Mouse (Mus musculus): ENCODE results near the gene Ahnak2. TPM values are rescaled to one million over a fixed set of nuclear protein-coding genes. Genes with fewer than 3 reads are reported as not detected.

Ahnak2 gene
- polyA plus RNA-seq, 1 experiment from 2014 or later, result 9.4 TPM

DNA sequence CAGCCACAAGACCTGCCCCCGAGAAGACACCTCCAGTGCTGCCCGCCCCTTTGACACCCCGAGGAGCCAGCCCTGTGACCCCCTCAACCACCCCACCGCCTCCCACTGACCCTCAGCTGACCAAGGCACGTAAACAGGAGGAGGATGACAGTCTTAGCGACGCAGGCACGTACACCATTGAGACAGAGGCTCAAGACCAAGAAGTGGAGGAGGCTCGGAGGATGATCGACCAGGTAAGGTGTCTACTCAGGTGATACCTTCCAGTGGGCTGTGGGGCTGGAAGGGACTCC, 65.9 kb downstream of the Ahnak2 start:
- H3K4me1 ChIP-seq, result no peaks in the 10 kb centered on the region
- no peaks in the 10 kb centered on the region for H3K9me3 ChIP-seq
- WGBS, result 86% methylated on average over 10 of the region's 10 CpGs
- H3K9ac ChIP-seq, result no peak overlapping the region
- H3K4me3 ChIP-seq, result no peak overlapping the region
- no peak overlapping the region for H3K4me2 ChIP-seq
- H3K27ac ChIP-seq, result no peak overlapping the region
- H3K27me3 ChIP-seq, result no peaks in the 10 kb centered on the region
- no peak for ATAC-seq (ENCODE audit: insufficient number of reproducible peaks, low FRiP score, low TSS enrichment, low read depth)
- peaks cover 95% of the 10 kb centered on the region for H3K36me3 ChIP-seq

DNA sequence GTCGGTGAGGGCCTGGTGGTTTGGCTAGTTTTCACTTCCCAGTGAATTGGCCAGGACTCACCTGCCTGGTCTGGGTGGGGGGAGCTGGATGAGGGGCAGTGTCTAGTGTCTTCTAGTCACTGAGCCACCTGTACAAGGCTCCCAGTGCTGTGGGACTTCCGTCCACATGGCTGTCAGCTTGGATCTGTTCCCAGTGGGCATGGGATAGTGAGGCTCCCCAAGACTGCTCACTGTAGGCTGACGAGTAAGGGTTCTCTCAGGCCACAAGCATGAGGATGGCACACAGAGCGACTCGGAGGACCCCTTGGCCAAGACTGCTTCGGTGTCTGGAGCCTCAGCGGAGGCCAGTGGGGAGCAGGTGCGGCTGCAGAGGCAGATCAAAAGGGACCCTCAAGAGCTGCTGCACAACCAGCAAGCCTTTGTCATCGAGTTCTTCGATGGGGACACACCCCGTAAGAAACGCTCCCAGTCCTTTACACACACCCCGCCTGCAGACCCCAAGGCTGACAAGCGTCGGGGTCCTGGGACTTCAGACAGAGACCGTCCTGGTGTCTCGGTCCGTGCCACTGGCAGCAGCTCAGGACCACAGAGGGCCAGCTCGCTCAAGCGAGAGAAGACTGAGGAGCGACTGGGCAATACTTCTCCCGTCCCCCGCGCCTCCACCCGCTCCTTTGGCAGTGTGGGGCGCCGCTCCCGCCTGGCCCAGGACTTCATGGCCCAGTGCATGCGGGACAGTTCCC, 66.4 kb downstream of the Ahnak2 start:
- H3K36me3 ChIP-seq, result peaks cover 99% of the 10 kb centered on the region
- H3K4me1 ChIP-seq, result no peaks in the 10 kb centered on the region; the same call in 1 of the 2 replicates
- 90% methylated on average over 29 of the region's 29 CpGs for WGBS
- no peak overlapping the region for H3K4me2 ChIP-seq
- H3K9ac ChIP-seq, result no peak overlapping the region
- ATAC-seq (ENCODE audit: insufficient number of reproducible peaks, low FRiP score, low TSS enrichment, low read depth), result no peak
- H3K27ac ChIP-seq, result no peak overlapping the region
- H3K9me3 ChIP-seq, result no peaks in the 10 kb centered on the region
- no peak overlapping the region for H3K4me3 ChIP-seq
- H3K27me3 ChIP-seq, result no peaks in the 10 kb centered on the region

DNA sequence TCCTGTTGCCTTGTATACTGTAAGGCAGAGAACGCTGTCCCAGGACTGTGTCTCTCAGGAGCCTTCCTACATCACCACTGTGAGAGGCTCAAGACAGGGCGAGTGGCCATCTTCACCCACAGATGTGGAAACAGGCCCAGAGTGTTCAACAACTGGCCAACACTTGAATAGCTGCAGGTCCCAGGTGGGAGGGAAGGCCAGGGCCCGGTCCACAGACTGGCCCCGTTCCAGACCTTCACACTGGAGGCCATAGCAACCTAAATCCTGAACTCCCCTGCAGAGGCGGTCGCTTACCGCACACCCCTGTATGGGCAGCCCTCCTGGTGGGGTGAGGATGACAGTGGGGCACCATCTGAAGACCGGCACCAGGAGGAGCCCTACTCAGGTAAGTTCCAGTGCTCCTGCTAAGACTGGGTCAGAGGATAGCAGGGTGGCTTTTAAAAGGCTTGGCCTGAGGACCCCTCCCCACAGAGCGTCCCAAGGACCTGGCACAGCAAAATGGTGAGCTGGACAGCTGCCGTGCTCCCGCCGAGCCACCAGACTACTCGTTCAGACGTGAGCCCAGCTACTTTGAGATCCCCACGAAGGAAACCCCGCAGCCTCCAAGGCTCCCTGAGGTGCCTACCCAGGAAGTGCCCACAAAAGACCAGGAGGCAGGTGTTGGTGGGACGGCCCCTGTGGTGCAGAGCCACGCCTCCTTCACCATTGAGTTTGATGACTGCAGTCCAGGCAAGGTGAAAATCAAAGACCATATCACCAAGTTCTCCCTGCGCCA, 67.4 kb downstream of the Ahnak2 start:
- H3K27ac ChIP-seq, result no peak overlapping the region
- H3K36me3 ChIP-seq, result peaks cover 99% of the 10 kb centered on the region
- ATAC-seq (ENCODE audit: insufficient number of reproducible peaks, low FRiP score, low TSS enrichment, low read depth), result no peak
- no peaks in the 10 kb centered on the region for H3K9me3 ChIP-seq
- H3K4me2 ChIP-seq, result no peak overlapping the region
- 85% methylated on average over 19 of the region's 19 CpGs for WGBS
- peaks cover 3% of the 10 kb centered on the region; the same call in 1 of the 2 replicates for H3K4me1 ChIP-seq
- no peak overlapping the region for H3K4me3 ChIP-seq
- H3K9ac ChIP-seq, result no peak overlapping the region
- no peaks in the 10 kb centered on the region for H3K27me3 ChIP-seq

DNA sequence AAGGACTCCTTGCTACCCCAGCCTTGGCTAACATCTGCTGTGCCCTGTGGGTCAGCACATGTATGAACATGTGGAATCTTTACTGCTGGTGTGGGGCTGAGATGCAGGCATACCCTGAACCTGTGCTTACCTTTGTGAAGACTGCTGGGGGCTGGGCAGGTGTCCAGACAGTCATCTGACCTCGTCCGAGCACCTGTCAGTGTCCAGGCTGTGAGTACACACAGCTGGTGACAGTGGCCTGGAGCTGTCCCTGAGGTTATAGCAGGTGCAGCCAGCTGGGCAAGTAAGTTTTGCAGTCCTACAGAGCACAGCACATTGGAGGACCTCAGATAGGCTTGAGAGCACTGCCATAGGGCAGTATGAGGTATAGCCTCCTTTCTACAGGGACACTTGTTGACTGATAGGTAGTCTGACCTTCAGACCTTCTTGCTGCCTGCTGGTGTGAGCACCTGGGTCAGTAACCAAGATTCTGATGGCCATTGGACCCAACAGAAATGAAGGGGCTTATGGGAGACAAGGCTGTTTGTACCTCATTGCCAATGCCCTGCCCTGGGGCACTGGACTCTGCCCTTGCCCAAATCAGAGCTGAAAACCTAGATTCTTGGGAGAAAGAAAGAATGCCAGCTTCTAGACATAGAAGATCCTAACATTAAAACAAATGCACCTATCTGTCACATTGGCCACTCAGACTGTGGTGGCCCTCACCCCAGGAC, 68.2 kb downstream of the Ahnak2 start:
- Histone ChIP-seq H3K4me3 (no peak overlapping the region), H3K9ac (no peak overlapping the region), H3K27ac (no peak overlapping the region), H3K27me3 (no peaks in the 10 kb centered on the region), H3K9me3 (no peaks in the 10 kb centered on the region), H3K36me3 (peaks cover 98% of the 10 kb centered on the region), H3K4me2 (no peak overlapping the region), H3K4me1 (peaks cover 3% of the 10 kb centered on the region; the same call in 1 of the 2 replicates)
- WGBS, result 65% methylated on average over 2 of the region's 2 CpGs
- ATAC-seq (ENCODE audit: insufficient number of reproducible peaks, low FRiP score, low TSS enrichment, low read depth), result no peak

DNA sequence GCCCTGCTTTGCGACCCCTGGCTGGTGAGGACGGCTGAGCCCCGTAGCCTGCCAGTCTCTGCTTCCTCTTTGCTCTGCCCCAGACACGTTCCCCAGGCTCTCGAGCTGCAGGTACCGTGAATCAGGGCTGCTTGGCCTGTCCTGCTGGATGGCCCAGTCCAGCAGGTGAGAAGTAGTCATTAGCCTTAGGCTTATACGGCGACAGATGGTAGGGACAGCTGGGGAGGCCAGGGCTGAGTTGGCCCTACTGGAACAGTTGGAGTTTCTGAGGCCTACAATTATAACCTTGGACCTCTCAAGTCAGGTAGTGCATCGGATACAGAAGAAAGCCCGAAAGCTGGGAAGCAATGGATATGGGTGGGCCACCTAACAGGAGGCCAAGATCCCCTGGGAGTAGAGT, 69.9 kb downstream of the Ahnak2 start:
- H3K4me3 ChIP-seq, result no peak overlapping the region
- peaks cover 88% of the 10 kb centered on the region for H3K36me3 ChIP-seq
- H3K27ac ChIP-seq, result no peak overlapping the region
- H3K4me1 ChIP-seq, result peaks cover 10% of the 10 kb centered on the region
- H3K4me2 ChIP-seq, result no peak overlapping the region
- H3K27me3 ChIP-seq, result no peaks in the 10 kb centered on the region
- ATAC-seq (ENCODE audit: insufficient number of reproducible peaks, low FRiP score, low TSS enrichment, low read depth), result no peak
- H3K9ac ChIP-seq, result no peak overlapping the region
- H3K9me3 ChIP-seq, result no peaks in the 10 kb centered on the region
- WGBS, result 67% methylated on average over 10 of the region's 10 CpGs

DNA sequence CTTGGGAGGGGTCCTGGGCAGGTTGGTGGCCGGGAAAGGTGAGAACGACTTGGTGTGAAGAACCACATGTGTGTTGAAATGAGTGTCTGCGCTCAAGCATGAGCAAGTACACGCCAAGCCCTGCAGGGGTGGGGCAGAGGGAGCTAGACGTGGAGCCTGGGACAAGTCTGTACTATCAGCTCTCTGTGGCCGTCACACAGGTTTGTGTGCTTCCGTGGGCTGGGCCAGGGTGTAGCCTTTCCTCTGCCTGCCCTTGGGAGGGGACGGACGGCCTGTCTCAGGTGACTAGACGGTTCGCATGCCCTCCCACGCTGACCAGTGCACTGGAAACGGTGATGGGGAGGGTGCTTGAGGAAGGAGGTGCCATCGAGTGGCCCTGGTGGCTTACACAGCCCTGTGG, 71.6 kb downstream of the Ahnak2 start:
- Histone ChIP-seq H3K27ac (peak overlapping the region; percentile 47; the same call in 1 of the 2 replicates), H3K36me3 (peaks cover 79% of the 10 kb centered on the region), H3K4me3 (no peak overlapping the region), H3K9ac (no peak overlapping the region), H3K4me1 (peaks cover 18% of the 10 kb centered on the region), H3K9me3 (no peaks in the 10 kb centered on the region), H3K4me2 (no peak overlapping the region), H3K27me3 (no peaks in the 10 kb centered on the region)
- WGBS, result 76% methylated on average over 14 of the region's 14 CpGs
- no peak for ATAC-seq (ENCODE audit: insufficient number of reproducible peaks, low FRiP score, low TSS enrichment, low read depth)

DNA sequence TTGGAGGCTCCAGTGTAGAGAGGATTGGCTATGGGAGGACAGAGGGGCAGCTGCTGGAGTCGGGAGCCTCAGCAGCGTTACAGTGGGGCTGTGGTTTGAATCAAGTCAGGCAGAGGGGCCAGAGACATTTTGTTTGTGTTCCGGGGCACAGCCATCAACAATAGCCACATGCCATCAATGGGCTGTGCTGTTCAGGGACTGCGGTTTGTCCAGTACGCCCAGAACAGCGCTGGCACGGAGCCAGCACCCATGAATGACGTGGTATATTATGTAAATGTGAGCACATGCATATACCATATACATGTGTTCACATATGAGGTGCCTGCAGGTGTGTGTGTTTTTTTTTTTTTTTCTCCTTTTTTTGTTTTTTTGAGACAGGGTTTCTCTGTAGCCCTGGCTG, 74.7 kb downstream of the Ahnak2 start:
- peaks cover 40% of the 10 kb centered on the region for H3K4me1 ChIP-seq
- H3K4me3 ChIP-seq, result no peak overlapping the region
- no peak overlapping the region for H3K27ac ChIP-seq
- no peak overlapping the region for H3K9ac ChIP-seq
- H3K36me3 ChIP-seq, result peaks cover 58% of the 10 kb centered on the region
- H3K9me3 ChIP-seq, result no peaks in the 10 kb centered on the region
- no peaks in the 10 kb centered on the region for H3K27me3 ChIP-seq
- no peak for ATAC-seq (ENCODE audit: insufficient number of reproducible peaks, low FRiP score, low TSS enrichment, low read depth)
- H3K4me2 ChIP-seq, result no peak overlapping the region
- 76% methylated on average over 8 of the region's 8 CpGs for WGBS

DNA sequence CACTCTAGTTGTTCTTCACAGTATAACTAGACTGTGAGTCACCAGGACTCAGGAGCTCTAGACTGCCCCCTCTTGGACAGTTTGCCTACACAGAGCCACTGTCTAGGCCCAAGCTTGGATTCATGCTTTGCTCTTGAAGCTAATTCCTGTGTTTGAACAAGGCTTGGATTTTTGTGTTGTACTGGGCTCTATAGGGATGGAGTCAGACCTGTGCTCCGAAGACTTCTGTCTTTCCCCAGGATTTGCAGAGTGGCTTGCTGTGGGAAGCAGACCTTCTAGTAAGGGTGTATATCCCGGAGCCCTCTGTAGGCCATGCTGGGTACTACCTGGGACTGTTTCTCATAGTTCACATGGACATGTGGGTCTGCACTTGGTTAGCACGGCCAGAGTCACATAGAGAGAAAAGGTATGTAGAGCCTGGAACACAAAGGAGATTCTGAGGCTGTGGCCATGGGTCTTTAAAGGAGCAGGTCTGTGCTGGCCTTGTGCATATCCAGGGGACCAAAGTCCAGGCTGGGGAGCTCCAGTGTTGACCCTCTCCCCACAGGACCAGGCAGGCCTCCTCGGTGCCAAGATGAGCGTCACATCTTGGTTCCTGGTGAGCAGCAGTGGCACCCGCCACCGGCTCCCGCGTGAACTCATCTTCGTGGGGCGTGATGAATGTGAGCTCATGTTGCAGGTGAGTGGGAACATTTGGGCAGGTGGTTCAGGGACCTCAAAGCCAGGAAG, 78.2 kb downstream of the Ahnak2 start:
- peaks cover 51% of the 10 kb centered on the region for H3K4me1 ChIP-seq
- no peaks in the 10 kb centered on the region for H3K27me3 ChIP-seq
- peaks cover 24% of the 10 kb centered on the region for H3K36me3 ChIP-seq
- H3K9ac ChIP-seq, result no peak overlapping the region
- no peak overlapping the region for H3K4me3 ChIP-seq
- H3K9me3 ChIP-seq, result no peaks in the 10 kb centered on the region
- H3K4me2 ChIP-seq, result no peak overlapping the region
- ATAC-seq (ENCODE audit: insufficient number of reproducible peaks, low FRiP score, low TSS enrichment, low read depth), result no peak
- H3K27ac ChIP-seq, result no peak overlapping the region
- WGBS, result 74% methylated on average over 11 of the region's 11 CpGs

DNA sequence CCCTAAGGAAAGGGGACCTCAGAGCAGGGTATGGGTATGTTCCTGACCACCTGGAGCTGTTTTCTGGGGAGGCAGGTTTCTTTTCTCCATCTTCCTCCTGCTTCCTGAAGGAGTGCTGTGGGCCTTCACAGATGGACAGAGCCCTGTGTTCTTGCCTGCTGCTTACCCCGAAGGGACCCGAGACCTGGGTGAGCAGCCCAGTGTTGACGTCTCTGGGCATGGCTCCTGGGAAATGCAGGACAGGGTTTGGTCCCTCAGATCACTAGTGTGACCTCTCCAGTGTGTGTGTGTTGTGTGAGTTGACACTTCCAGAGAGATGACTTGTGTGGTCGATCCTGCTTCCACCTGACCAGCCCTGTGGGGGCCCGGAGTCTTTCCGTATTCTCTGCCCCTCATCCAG, 79.0 kb downstream of the Ahnak2 start:
- peak overlapping the region; percentile 90 for H3K4me2 ChIP-seq
- no peaks in the 10 kb centered on the region for H3K9me3 ChIP-seq
- H3K27ac ChIP-seq, result 0 out of 2 replicates have a peak overlapping the region, but pooled peaks have one; percentile 84
- H3K4me1 ChIP-seq, result peaks cover 49% of the 10 kb centered on the region
- peak overlapping the region; percentile 91 for H3K4me3 ChIP-seq
- 86% methylated on average over 6 of the region's 6 CpGs for WGBS
- peaks cover 21% of the 10 kb centered on the region for H3K36me3 ChIP-seq
- H3K27me3 ChIP-seq, result no peaks in the 10 kb centered on the region
- no peak for ATAC-seq (ENCODE audit: insufficient number of reproducible peaks, low FRiP score, low TSS enrichment, low read depth)
- peak overlapping the region; percentile 72; the same call in 1 of the 2 replicates for H3K9ac ChIP-seq

DNA sequence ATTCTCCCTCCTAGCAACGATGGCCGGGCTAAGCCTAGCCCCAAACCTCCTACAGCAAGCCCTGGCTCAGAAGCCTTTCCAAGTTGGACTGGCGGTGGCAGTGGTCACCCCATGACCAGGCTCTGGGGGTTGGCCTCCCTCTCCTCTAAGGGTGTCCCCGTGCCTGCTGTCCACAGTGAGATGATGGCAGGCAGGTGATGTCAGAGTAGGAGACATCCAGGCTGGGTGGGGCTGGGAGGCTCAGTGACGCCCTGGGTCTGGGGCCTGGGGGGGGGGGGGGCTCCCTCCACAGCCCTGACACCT, 79.5 kb downstream of the Ahnak2 start:
- Histone ChIP-seq H3K9ac (peak overlapping the region; percentile 72), H3K27ac (peak overlapping the region; percentile 84; the same call in 1 of the 2 replicates)

DNA sequence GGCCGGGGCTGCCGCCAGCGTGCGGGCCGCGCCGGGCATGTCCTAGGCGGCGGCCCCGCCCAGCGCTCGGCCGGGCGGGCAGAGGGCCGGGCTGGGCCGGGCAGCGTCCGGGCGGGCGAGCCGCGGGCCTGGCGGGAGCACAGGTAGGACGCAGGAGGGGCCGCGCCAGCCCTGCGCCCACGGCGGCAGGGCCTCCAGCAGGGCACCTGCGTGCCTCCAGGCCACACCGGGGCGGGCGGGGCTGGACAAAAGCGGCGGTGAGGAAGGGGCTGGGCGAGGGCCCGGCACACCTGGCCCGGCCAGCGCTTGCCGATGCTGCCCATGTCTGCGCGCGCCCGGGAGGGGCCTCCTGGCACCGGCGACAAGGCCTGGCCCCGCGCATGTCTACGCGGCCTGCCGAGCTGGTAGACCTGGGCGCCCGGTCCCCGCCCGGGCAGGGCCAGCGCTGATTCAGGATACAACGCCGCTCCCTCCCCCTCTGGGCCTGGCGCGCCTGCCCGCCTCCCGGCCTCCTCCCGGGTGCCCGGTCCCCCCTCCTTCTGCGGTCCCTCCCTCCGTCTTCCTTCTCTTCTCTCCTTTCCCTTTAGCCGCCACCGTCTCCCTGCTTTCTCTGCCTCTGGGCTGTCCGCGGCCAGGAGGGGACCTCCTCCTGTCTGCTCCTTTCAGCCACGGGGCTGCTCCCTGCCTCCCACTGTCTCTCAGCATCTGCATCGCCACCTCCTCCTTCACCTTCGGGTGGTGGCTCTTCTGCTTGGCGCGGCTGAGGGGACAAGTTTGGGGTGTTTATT, 80.0 kb downstream of the Ahnak2 start:
- H3K9me3 ChIP-seq, result no peaks in the 10 kb centered on the region
- peak; percentile 57; the same call in 1 of the 2 replicates for ATAC-seq (ENCODE audit: insufficient number of reproducible peaks, low FRiP score, low TSS enrichment, low read depth)
- H3K36me3 ChIP-seq, result peaks cover 16% of the 10 kb centered on the region
- 1% methylated on average over 60 of the region's 75 CpGs for WGBS
- H3K4me3 ChIP-seq, result peak overlapping the region; percentile 91
- H3K9ac ChIP-seq, result peak overlapping the region; percentile 72
- peak overlapping the region; percentile 84 for H3K27ac ChIP-seq
- H3K4me2 ChIP-seq, result peak overlapping the region; percentile 90
- peaks cover 42% of the 10 kb centered on the region for H3K4me1 ChIP-seq
- H3K27me3 ChIP-seq, result no peaks in the 10 kb centered on the region

More for the DNA sequence above, 79.5 kb downstream of the Ahnak2 start:
- no peak for ATAC-seq (ENCODE audit: insufficient number of reproducible peaks, low FRiP score, low TSS enrichment, low read depth)
- H3K36me3 ChIP-seq, result peaks cover 21% of the 10 kb centered on the region
- peak overlapping the region; percentile 90 for H3K4me2 ChIP-seq
- peaks cover 46% of the 10 kb centered on the region for H3K4me1 ChIP-seq
- WGBS, result 13% methylated on average over 5 of the region's 5 CpGs
- H3K4me3 ChIP-seq, result peak overlapping the region; percentile 91
- no peaks in the 10 kb centered on the region for H3K9me3 ChIP-seq
- no peaks in the 10 kb centered on the region for H3K27me3 ChIP-seq

Data from limb, embryonic 15.5 days (tissue).